In genomic region chr9:102766741-102767140, GRCm38 (mm10) we compare ENCODE assay signal across 11 mouse cellular contexts. TPM values are rescaled to one million over a fixed set of nuclear protein-coding genes. Genes with fewer than 3 reads are reported as not detected.
DNase-seq lines count a peak whose midpoint lies in the region; ATAC-seq and TF ChIP-seq lines count a peak whose summit lies in the region.
"Had no signal": no experiment of that assay in that cellular context is flagged by ENCODE, and none has a peak within 500 bp of the region (broad histone marks: within the 10 kb centered on the region; RNA-seq: fewer than 3 reads in every experiment).

No protein-coding gene starts in this region.

- H3K27me3 ChIP-seq in heart, embryonic 10.5 days (ENCODE audit: insufficient read depth, poor library complexity, severe bottlenecking) = no peaks in the 10 kb centered on the region
- H3K27me3 ChIP-seq in midbrain, embryonic 11.5 days (ENCODE audit: control insufficient read depth, insufficient read depth, low read length) = no peaks in the 10 kb centered on the region
- no peaks in the 10 kb centered on the region for H3K27me3 ChIP-seq in midbrain, postnatal 0 days (ENCODE audit: insufficient read depth, low read length)
- no peaks in the 10 kb centered on the region for H3K27me3 ChIP-seq in limb, embryonic 13.5 days

- no peaks in the 10 kb centered on the region for H3K36me3 ChIP-seq in heart, embryonic 10.5 days
- H3K36me3 ChIP-seq in midbrain, embryonic 11.5 days (ENCODE audit: control insufficient read depth, insufficient read depth, low read length) = no peaks in the 10 kb centered on the region
- no peaks in the 10 kb centered on the region for H3K36me3 ChIP-seq in midbrain, postnatal 0 days (ENCODE audit: insufficient read depth, low read length)
- no peaks in the 10 kb centered on the region for H3K36me3 ChIP-seq in limb, embryonic 13.5 days

- H3K9ac ChIP-seq in midbrain, embryonic 11.5 days (ENCODE audit: low read length) = no peak overlapping the region
- H3K9ac ChIP-seq in midbrain, postnatal 0 days (replicated peaks; ENCODE audit: low read length, poor library complexity, severe bottlenecking) = no peak overlapping the region
- H3K9ac ChIP-seq in limb, embryonic 13.5 days = peak overlapping the region; percentile 35; the same call in 1 of the 2 replicates

- no peaks in the 10 kb centered on the region for H3K9me3 ChIP-seq in heart, embryonic 10.5 days
- no peaks in the 10 kb centered on the region for H3K9me3 ChIP-seq in midbrain, embryonic 11.5 days (ENCODE audit: control insufficient read depth, low read length)
- no peaks in the 10 kb centered on the region for H3K9me3 ChIP-seq in midbrain, postnatal 0 days (ENCODE audit: low read length)
- no peaks in the 10 kb centered on the region for H3K9me3 ChIP-seq in limb, embryonic 13.5 days

- no peak overlapping the region for H3K4me3 ChIP-seq in heart, embryonic 10.5 days
- H3K4me3 ChIP-seq in midbrain, embryonic 11.5 days (ENCODE audit: low read depth, low read length) = no peak overlapping the region
- H3K4me3 ChIP-seq in midbrain, postnatal 0 days (ENCODE audit: low read depth, low read length) = no peak overlapping the region
- H3K4me3 ChIP-seq in limb, embryonic 13.5 days = no peak overlapping the region

- peaks cover 36% of the 10 kb centered on the region for H3K4me1 ChIP-seq in heart, embryonic 10.5 days
- H3K4me1 ChIP-seq in midbrain, embryonic 11.5 days (ENCODE audit: control insufficient read depth, insufficient read depth, low read length) = no peaks in the 10 kb centered on the region
- H3K4me1 ChIP-seq in midbrain, postnatal 0 days (ENCODE audit: insufficient read depth, low read length) = no peaks in the 10 kb centered on the region
- peaks cover 39% of the 10 kb centered on the region for H3K4me1 ChIP-seq in limb, embryonic 13.5 days

- 73% methylated on average over 3 of the region's 3 CpGs for WGBS in heart, embryonic 10.5 days
- 90% methylated on average over 3 of the region's 3 CpGs for WGBS in midbrain, embryonic 11.5 days
- WGBS in midbrain, postnatal 0 days = 93% methylated on average over 3 of the region's 3 CpGs
- 60% methylated on average over 3 of the region's 3 CpGs for WGBS in limb, embryonic 13.5 days

- H3K27ac ChIP-seq in heart, embryonic 10.5 days = peak overlapping the region; percentile 69
- H3K27ac ChIP-seq in midbrain, embryonic 11.5 days (ENCODE audit: low read depth, low read length) = no peak overlapping the region
- no peak overlapping the region for H3K27ac ChIP-seq in midbrain, postnatal 0 days (ENCODE audit: low read depth, low read length)
- H3K27ac ChIP-seq in limb, embryonic 13.5 days = peak overlapping the region; percentile 63; the same call in 1 of the 2 replicates
- H3K27ac ChIP-seq: macrophage had no signal

- intact Hi-C loops in heart, postnatal 25 days (cut with DNase I) = no loop called here

- TF ChIP-seq CTCF in midbrain, postnatal 0 days (IDR thresholded peaks at IDR 0.05) = no peak

- DNase-seq in heart, embryonic 10.5 days (ENCODE audit: low spot score) = no peak
- DNase-seq in heart, postnatal 25 days (ENCODE audit: low spot score) = no peak
- peak; percentile 77 for DNase-seq in midbrain, embryonic 11.5 days (ENCODE audit: low spot score, missing footprints)
- no peak for DNase-seq in midbrain, postnatal 0 days (ENCODE audit: low spot score)
- DNase-seq in frontal cortex, postnatal 36 days (ENCODE audit: low spot score in 2 of 2) = no peak
- no peak for DNase-seq in layer of hippocampus, adult 9-11 months
- DNase-seq in adrenal gland, adult 18-20 months (ENCODE audit: low spot score in 2 of 2) = no peak
- DNase-seq: adrenal gland, adult 2 months; right cerebral cortex, postnatal 14 days had no signal

- ATAC-seq in midbrain, embryonic 11.5 days (ENCODE audit: low FRiP score) = no peak
- ATAC-seq in midbrain, postnatal 0 days (ENCODE audit: low FRiP score) = no peak
- ATAC-seq in limb, embryonic 13.5 days (ENCODE audit: low FRiP score, low read depth) = no peak

- no peak overlapping the region for H3K4me2 ChIP-seq in midbrain, embryonic 11.5 days
- no peak overlapping the region for H3K4me2 ChIP-seq in midbrain, postnatal 0 days (ENCODE audit: low read depth, low read length, poor library complexity, severe bottlenecking)
- no peak overlapping the region for H3K4me2 ChIP-seq in limb, embryonic 13.5 days (replicated peaks)

RNA-seq across cellular contexts. Expression of gene Amotl2, which starts 50.3 kb away (rescaled TPM):
- polyA plus RNA-seq in heart, embryonic 10.5 days (2016; fragmentation: Nextera tagmentation; extraction: Ambion mirVana) = 52.5 and 54.8 TPM in 2 replicates
- total RNA-seq in heart, postnatal 25 days (2021) = 10 to 100 TPM; 56.4 to 59.5 TPM
- polyA plus RNA-seq in midbrain, embryonic 11.5 days (2014; fragmentation: Nextera tagmentation; extraction: Ambion mirVana) = 47.0 and 58.0 TPM in 2 replicates
- 125 and 129 TPM in 2 replicates for total RNA-seq in midbrain, postnatal 0 days (2014; rRNA removed)
- polyA plus RNA-seq in midbrain, postnatal 0 days (2015; fragmentation: Nextera tagmentation; extraction: Ambion mirVana) = 31.5 and 32.5 TPM in 2 replicates
- polyA plus RNA-seq in limb, embryonic 13.5 days (2015; fragmentation: Nextera tagmentation; extraction: Ambion mirVana) = 66.8 and 71.3 TPM in 2 replicates
- 100 to 1,000 TPM in 1 of 2 experiments, 10 to 100 TPM in 1; 73.0 to 202 TPM for total RNA-seq in adrenal gland, adult 18-20 months (2021)

Comparison
In these comparisons a context has a peak if more than half of its experiments do, and no peak if none do; other contexts are left out.
1. H3K27ac ChIP-seq: peak in heart, embryonic 10.5 days (single experiment) and limb, embryonic 13.5 days (single experiment); none in midbrain, embryonic 11.5 days (single experiment) and midbrain, postnatal 0 days (single experiment).